Mouse (Mus musculus) forebrain, embryonic 10.5 days (tissue): Measurements from ENCODE around the gene Fgd3. TPM values are rescaled to one million over a fixed set of nuclear protein-coding genes. Genes with fewer than 3 reads are reported as not detected.

Experiments used
- DNase-seq: peaks from one replicate; pipeline ENCODE4 v3.0.0-alpha.2; 2017; ENCODE audit warnings: low spot score; ENCODE audit errors: extremely low spot score
- H3K27ac ChIP-seq: fragments of 300-500 bp; sonication (generic); 2 replicates; pipeline ENCODE4 v1.5.1; 2016; ENCODE audit warnings: mild to moderate bottlenecking
- H3K27me3 ChIP-seq: fragments of 300-500 bp; sonication (generic); 2 replicates; pipeline ENCODE4 v1.6.1; 2016; ENCODE audit warnings: mild to moderate bottlenecking; ENCODE audit not compliant: poor library complexity, severe bottlenecking
- H3K36me3 ChIP-seq: fragments of 300-500 bp; sonication (generic); replicated peaks from 2 replicates; pipeline ENCODE4 v1.6.1; 2016; ENCODE audit warnings: mild to moderate bottlenecking, moderate library complexity
- H3K4me1 ChIP-seq: fragments of 300-500 bp; sonication (generic); 2 replicates; pipeline ENCODE4 v1.6.1; 2016
- H3K4me3 ChIP-seq: fragments of 300-500 bp; sonication (generic); 2 replicates; pipeline ENCODE4 v1.5.1; 2016; ENCODE audit warnings: mild to moderate bottlenecking, moderate library complexity
- H3K9me3 ChIP-seq: fragments of 300-500 bp; sonication (generic); 2 replicates; pipeline ENCODE4 v1.6.1; 2016; ENCODE audit warnings: mild to moderate bottlenecking, moderate library complexity
- WGBS: fragments of 180-500 bp; shearing (Covaris S2); methylation state at CpG from one replicate; pipeline ENCODE4 v1.1.7; 2016; 5-methylcytosine and 5-hydroxymethylcytosine counted together
- polyA plus RNA-seq: library from polyadenylated mRNA; unstranded; fragments of >200 nt; fragmentation: Nextera tagmentation; extraction: Ambion mirVana; gene quantifications from 2 replicates; pipeline ENCODE4 v1.2.1, GENCODE M21; 2016

Fgd3 gene
- polyA plus RNA-seq, 1 experiment from 2014 or later, result 1.1 TPM

GRCm38 (mm10) chr13:49233792-49234572 is 86.1 kb downstream of the Fgd3 start:
- H3K4me3 ChIP-seq, result no peak overlapping the region
- WGBS, result 95% methylated on average over 8 of the region's 8 CpGs

GRCm38 (mm10) chr13:49225633-49226032 is 94.5 kb downstream of the Fgd3 start:
- DNase-seq, result no peak
- no peaks in the 10 kb centered on the region for H3K36me3 ChIP-seq
- H3K9me3 ChIP-seq, result peaks cover 4% of the 10 kb centered on the region; the same call in 1 of the 2 replicates
- no peak overlapping the region for H3K4me3 ChIP-seq
- H3K27ac ChIP-seq, result no peak overlapping the region
- WGBS, result 37% methylated on average over 4 of the region's 4 CpGs
- H3K4me1 ChIP-seq, result peaks cover 7% of the 10 kb centered on the region
- peaks cover 26% of the 10 kb centered on the region for H3K27me3 ChIP-seq

More at GRCm38 (mm10) chr13:49233792-49234572, 86.1 kb downstream of the Fgd3 start:
- Histone ChIP-seq H3K27me3 (no peaks in the 10 kb centered on the region), H3K36me3 (no peaks in the 10 kb centered on the region), H3K27ac (no peak overlapping the region), H3K9me3 (no peaks in the 10 kb centered on the region), H3K4me1 (no peaks in the 10 kb centered on the region; the same call in 1 of the 2 replicates)
- no peak for DNase-seq

- peaks cover 26% of the 10 kb centered on the region for H3K27me3 ChIP-seq
- no peak overlapping the region for H3K27ac ChIP-seq
- 66% methylated on average over 3 of the region's 3 CpGs for WGBS
- H3K4me3 ChIP-seq, result no peak overlapping the region
- H3K9me3 ChIP-seq, result peaks cover 4% of the 10 kb centered on the region; the same call in 1 of the 2 replicates
- H3K36me3 ChIP-seq, result no peaks in the 10 kb centered on the region
- no peak for DNase-seq
- H3K4me1 ChIP-seq, result peaks cover 7% of the 10 kb centered on the region
These were observed 95.0 kb downstream of the Fgd3 start for GRCm38 (mm10) chr13:49225159-49225558.

GRCm38 (mm10) chr13:49224729-49225128 is 95.4 kb downstream of the Fgd3 start:
- WGBS, result 23% methylated on average over 6 of the region's 6 CpGs
- peaks cover 4% of the 10 kb centered on the region; the same call in 1 of the 2 replicates for H3K9me3 ChIP-seq
- H3K27ac ChIP-seq, result no peak overlapping the region
- no peak overlapping the region for H3K4me3 ChIP-seq
- peaks cover 26% of the 10 kb centered on the region for H3K27me3 ChIP-seq
- no peak for DNase-seq
- peaks cover 8% of the 10 kb centered on the region for H3K4me1 ChIP-seq
- no peaks in the 10 kb centered on the region for H3K36me3 ChIP-seq

- peaks cover 4% of the 10 kb centered on the region; the same call in 1 of the 2 replicates for H3K9me3 ChIP-seq
- WGBS, result 21% methylated on average over 10 of the region's 10 CpGs
These were observed 95.8 kb downstream of the Fgd3 start for GRCm38 (mm10) chr13:49224314-49224713.

GRCm38 (mm10) chr13:49220912-49221311 is 99.2 kb downstream of the Fgd3 start:
- 20% methylated on average over 5 of the region's 5 CpGs for WGBS
- no peak overlapping the region for H3K27ac ChIP-seq
- H3K4me3 ChIP-seq, result no peak overlapping the region
- H3K36me3 ChIP-seq, result no peaks in the 10 kb centered on the region
- peaks cover 4% of the 10 kb centered on the region; the same call in 1 of the 2 replicates for H3K9me3 ChIP-seq
- H3K27me3 ChIP-seq, result peaks cover 45% of the 10 kb centered on the region
- peaks cover 46% of the 10 kb centered on the region for H3K4me1 ChIP-seq
- no peak for DNase-seq

More at GRCm38 (mm10) chr13:49224314-49224713, 95.8 kb downstream of the Fgd3 start:
- no peak overlapping the region for H3K27ac ChIP-seq
- peaks cover 12% of the 10 kb centered on the region for H3K4me1 ChIP-seq
- peaks cover 26% of the 10 kb centered on the region for H3K27me3 ChIP-seq
- DNase-seq, result no peak
- no peaks in the 10 kb centered on the region for H3K36me3 ChIP-seq
- no peak overlapping the region for H3K4me3 ChIP-seq

GRCm38 (mm10) chr13:49219367-49219766 is 100.7 kb downstream of the Fgd3 start:
- no peak overlapping the region for H3K4me3 ChIP-seq
- peaks cover 56% of the 10 kb centered on the region for H3K4me1 ChIP-seq
- H3K27ac ChIP-seq, result no peak overlapping the region
- peaks cover 45% of the 10 kb centered on the region for H3K27me3 ChIP-seq
- H3K36me3 ChIP-seq, result no peaks in the 10 kb centered on the region
- peaks cover 4% of the 10 kb centered on the region; the same call in 1 of the 2 replicates for H3K9me3 ChIP-seq
- no peak for DNase-seq
- WGBS, result 76% methylated on average over 4 of the region's 4 CpGs

- Histone ChIP-seq H3K4me3 (no peak overlapping the region), H3K36me3 (no peaks in the 10 kb centered on the region), H3K4me1 (peaks cover 60% of the 10 kb centered on the region), H3K9me3 (peaks cover 4% of the 10 kb centered on the region; the same call in 1 of the 2 replicates), H3K27me3 (peaks cover 49% of the 10 kb centered on the region), H3K27ac (no peak overlapping the region)
- WGBS, result 19% methylated on average over 3 of the region's 3 CpGs
- DNase-seq, result no peak
These were observed 101.5 kb downstream of the Fgd3 start for GRCm38 (mm10) chr13:49218651-49219050.

- peak; percentile 26 for DNase-seq
- Histone ChIP-seq H3K36me3 (no peaks in the 10 kb centered on the region), H3K27me3 (peaks cover 53% of the 10 kb centered on the region), H3K4me3 (peak overlapping the region; percentile 82; the same call in 1 of the 2 replicates), H3K27ac (peak overlapping the region; percentile 88; the same call in 1 of the 2 replicates), H3K9me3 (peaks cover 4% of the 10 kb centered on the region; the same call in 1 of the 2 replicates), H3K4me1 (peaks cover 74% of the 10 kb centered on the region)
- 42% methylated on average over 9 of the region's 9 CpGs for WGBS
These were observed 103.1 kb downstream of the Fgd3 start for GRCm38 (mm10) chr13:49216808-49217561.

- peak overlapping the region; percentile 82 for H3K4me3 ChIP-seq
- H3K27me3 ChIP-seq, result peaks cover 49% of the 10 kb centered on the region
- WGBS, result 2% methylated on average over 17 of the region's 17 CpGs
These were observed 103.9 kb downstream of the Fgd3 start for GRCm38 (mm10) chr13:49216220-49216552.

GRCm38 (mm10) chr13:49215504-49216219 is 104.4 kb downstream of the Fgd3 start, which contains the start of gene Card19:
Gene Card19 (minus strand): TSS chr13:49216037.
- WGBS, result under 1% methylated on average over 78 of the region's 78 CpGs
- H3K27ac ChIP-seq, result peak within 1 kb of the TSS; percentile 88

More at GRCm38 (mm10) chr13:49216220-49216552, 103.9 kb downstream of the Fgd3 start:
- no peak for DNase-seq
- H3K4me1 ChIP-seq, result peaks cover 82% of the 10 kb centered on the region
- no peaks in the 10 kb centered on the region for H3K36me3 ChIP-seq
- H3K9me3 ChIP-seq, result peaks cover 3% of the 10 kb centered on the region; the same call in 1 of the 2 replicates
- H3K27ac ChIP-seq, result peak overlapping the region; percentile 88

GRCm38 (mm10) chr13:49215128-49215503 is 105.0 kb downstream of the Fgd3 start:
- WGBS, result 9% methylated on average over 5 of the region's 5 CpGs
- peaks cover 49% of the 10 kb centered on the region for H3K27me3 ChIP-seq
- H3K9me3 ChIP-seq, result no peaks in the 10 kb centered on the region
- H3K4me1 ChIP-seq, result peaks cover 88% of the 10 kb centered on the region
- peak overlapping the region; percentile 82 for H3K4me3 ChIP-seq
- no peaks in the 10 kb centered on the region for H3K36me3 ChIP-seq
- peak overlapping the region; percentile 88 for H3K27ac ChIP-seq
- no peak for DNase-seq

More at GRCm38 (mm10) chr13:49215504-49216219, 104.4 kb downstream of the Fgd3 start, which contains the start of gene Card19:
- Histone ChIP-seq H3K4me1 (peaks cover 88% of the 10 kb centered on the region), H3K36me3 (no peaks in the 10 kb centered on the region), H3K4me3 (peak within 1 kb of the TSS; percentile 82), H3K9me3 (no peaks in the 10 kb centered on the region), H3K27me3 (peaks cover 49% of the 10 kb centered on the region)
- DNase-seq, result peak; percentile 90
